Mouse (Mus musculus): ENCODE results near the gene Fbln5. TPM values are rescaled to one million over a fixed set of nuclear protein-coding genes. Genes with fewer than 3 reads are reported as not detected.

Fbln5 gene
- total and polyA plus RNA-seq, 3 experiments: 0.22 TPM; not detected in 2

GRCm38 (mm10) chr12:101782787-101783186 is 36.1 kb downstream of the Fbln5 start:
- no peak for DNase-seq (ENCODE audit: low spot score)
- Histone ChIP-seq H3K4me3 (ENCODE audit: low read depth, low read length) (no peak overlapping the region), H3K4me1 (ENCODE audit: insufficient read depth, low read depth, low read length) (no peaks in the 10 kb centered on the region), H3K36me3 (replicated peaks) (no peaks in the 10 kb centered on the region), H3K27me3 (ENCODE audit: insufficient read depth, low read length) (peaks cover 5% of the 10 kb centered on the region; the same call in 1 of the 2 replicates), H3K9me3 (replicated peaks) (no peaks in the 10 kb centered on the region)
- no peak for ATAC-seq (ENCODE audit: extremely low read depth, insufficient number of reproducible peaks, low FRiP score, poor library complexity, severe bottlenecking)
- no peak for TF ChIP-seq POLR2AphosphoS5 (IDR thresholded peaks at IDR 0.05; ENCODE audit: insufficient replicate concordance, low read depth, low read length)
- TF ChIP-seq CTCF (IDR thresholded peaks at IDR 0.05; ENCODE audit: low read depth, low read length): no peak; the same call in 1 of the 2 replicates
- no peak for TF ChIP-seq GATA1 (IDR thresholded peaks at IDR 0.05; ENCODE audit: borderline replicate concordance, low read length)
- no peak for TF ChIP-seq GATA2 (IDR thresholded peaks at IDR 0.05; ENCODE audit: borderline replicate concordance, low read depth, low read length)
- no peak for TF ChIP-seq TAL1 (conservative IDR thresholded peaks at IDR 0.05; ENCODE audit: low read depth, low read length)

GRCm38 (mm10) chr12:101780915-101781314 is 37.9 kb downstream of the Fbln5 start:
- DNase-seq (ENCODE audit: low spot score) (no peak), ATAC-seq (ENCODE audit: extremely low read depth, insufficient number of reproducible peaks, low FRiP score, poor library complexity, severe bottlenecking) (no peak)
- TF ChIP-seq TAL1 (conservative IDR thresholded peaks at IDR 0.05; ENCODE audit: low read depth, low read length) (no peak), GATA1 (IDR thresholded peaks at IDR 0.05; ENCODE audit: borderline replicate concordance, low read length) (no peak), POLR2AphosphoS5 (IDR thresholded peaks at IDR 0.05; ENCODE audit: insufficient replicate concordance, low read depth, low read length) (no peak), CTCF (IDR thresholded peaks at IDR 0.05; ENCODE audit: low read depth, low read length) (no peak), GATA2 (IDR thresholded peaks at IDR 0.05; ENCODE audit: borderline replicate concordance, low read depth, low read length) (no peak)
- peaks cover 5% of the 10 kb centered on the region; the same call in 1 of the 2 replicates for H3K27me3 ChIP-seq (ENCODE audit: insufficient read depth, low read length)
- no peaks in the 10 kb centered on the region for H3K9me3 ChIP-seq (replicated peaks)
- H3K4me1 ChIP-seq (ENCODE audit: insufficient read depth, low read depth, low read length): no peaks in the 10 kb centered on the region
- no peaks in the 10 kb centered on the region for H3K36me3 ChIP-seq (replicated peaks)
- no peak overlapping the region for H3K4me3 ChIP-seq (ENCODE audit: low read depth, low read length)

- Histone ChIP-seq H3K27me3 (ENCODE audit: insufficient read depth, low read length) (peaks cover 14% of the 10 kb centered on the region), H3K4me1 (ENCODE audit: insufficient read depth, low read depth, low read length) (no peaks in the 10 kb centered on the region), H3K9me3 (replicated peaks) (no peaks in the 10 kb centered on the region), H3K36me3 (replicated peaks) (no peaks in the 10 kb centered on the region), H3K4me3 (ENCODE audit: low read depth, low read length) (no peak overlapping the region)
- TF ChIP-seq CTCF (IDR thresholded peaks at IDR 0.05; ENCODE audit: low read depth, low read length) (no peak), GATA2 (IDR thresholded peaks at IDR 0.05; ENCODE audit: borderline replicate concordance, low read depth, low read length) (no peak)
- no peak for DNase-seq (ENCODE audit: low spot score)
- no peak for ATAC-seq (ENCODE audit: extremely low read depth, insufficient number of reproducible peaks, low FRiP score, poor library complexity, severe bottlenecking)
Observed at GRCm38 (mm10) chr12:101777613-101778325, 41.1 kb downstream of the Fbln5 start.

GRCm38 (mm10) chr12:101776383-101776782 is 42.5 kb downstream of the Fbln5 start:
- Histone ChIP-seq H3K27me3 (ENCODE audit: insufficient read depth, low read length) (peaks cover 14% of the 10 kb centered on the region), H3K4me1 (ENCODE audit: insufficient read depth, low read depth, low read length) (no peaks in the 10 kb centered on the region), H3K4me3 (ENCODE audit: low read depth, low read length) (no peak overlapping the region), H3K9me3 (replicated peaks) (no peaks in the 10 kb centered on the region), H3K36me3 (replicated peaks) (no peaks in the 10 kb centered on the region)
- TF ChIP-seq GATA1 (IDR thresholded peaks at IDR 0.05; ENCODE audit: borderline replicate concordance, low read length) (no peak), GATA2 (IDR thresholded peaks at IDR 0.05; ENCODE audit: borderline replicate concordance, low read depth, low read length) (no peak), TAL1 (conservative IDR thresholded peaks at IDR 0.05; ENCODE audit: low read depth, low read length) (no peak), CTCF (IDR thresholded peaks at IDR 0.05; ENCODE audit: low read depth, low read length) (no peak), POLR2AphosphoS5 (IDR thresholded peaks at IDR 0.05; ENCODE audit: insufficient replicate concordance, low read depth, low read length) (no peak)
- ATAC-seq (ENCODE audit: extremely low read depth, insufficient number of reproducible peaks, low FRiP score, poor library complexity, severe bottlenecking) (no peak), DNase-seq (ENCODE audit: low spot score) (no peak)

GRCm38 (mm10) chr12:101774116-101774515 is 44.7 kb downstream of the Fbln5 start:
- H3K4me3 ChIP-seq (ENCODE audit: low read depth, low read length): no peak overlapping the region
- ATAC-seq (ENCODE audit: extremely low read depth, insufficient number of reproducible peaks, low FRiP score, poor library complexity, severe bottlenecking): no peak
- DNase-seq (ENCODE audit: low spot score): no peak
- H3K27me3 ChIP-seq (ENCODE audit: insufficient read depth, low read length): peaks cover 9% of the 10 kb centered on the region; the same call in 1 of the 2 replicates
- no peaks in the 10 kb centered on the region for H3K36me3 ChIP-seq (replicated peaks)
- H3K4me1 ChIP-seq (ENCODE audit: insufficient read depth, low read depth, low read length): no peaks in the 10 kb centered on the region
- H3K9me3 ChIP-seq (replicated peaks): no peaks in the 10 kb centered on the region
- TF ChIP-seq GATA2 (IDR thresholded peaks at IDR 0.05; ENCODE audit: borderline replicate concordance, low read depth, low read length): no peak
- TF ChIP-seq TAL1 (conservative IDR thresholded peaks at IDR 0.05; ENCODE audit: low read depth, low read length): no peak
- no peak for TF ChIP-seq CTCF (IDR thresholded peaks at IDR 0.05; ENCODE audit: low read depth, low read length)
- TF ChIP-seq GATA1 (IDR thresholded peaks at IDR 0.05; ENCODE audit: borderline replicate concordance, low read length): no peak
- TF ChIP-seq POLR2AphosphoS5 (IDR thresholded peaks at IDR 0.05; ENCODE audit: insufficient replicate concordance, low read depth, low read length): no peak

GRCm38 (mm10) chr12:101772962-101773361 is 45.9 kb downstream of the Fbln5 start:
- DNase-seq (ENCODE audit: low spot score) (no peak), ATAC-seq (ENCODE audit: extremely low read depth, insufficient number of reproducible peaks, low FRiP score, poor library complexity, severe bottlenecking) (no peak)
- TF ChIP-seq POLR2AphosphoS5 (IDR thresholded peaks at IDR 0.05; ENCODE audit: insufficient replicate concordance, low read depth, low read length) (no peak), CTCF (IDR thresholded peaks at IDR 0.05; ENCODE audit: low read depth, low read length) (no peak), TAL1 (conservative IDR thresholded peaks at IDR 0.05; ENCODE audit: low read depth, low read length) (no peak), GATA2 (IDR thresholded peaks at IDR 0.05; ENCODE audit: borderline replicate concordance, low read depth, low read length) (no peak)
- Histone ChIP-seq H3K9me3 (replicated peaks) (no peaks in the 10 kb centered on the region), H3K36me3 (replicated peaks) (no peaks in the 10 kb centered on the region), H3K27me3 (ENCODE audit: insufficient read depth, low read length) (peaks cover 11% of the 10 kb centered on the region; the same call in 1 of the 2 replicates), H3K4me3 (ENCODE audit: low read depth, low read length) (no peak overlapping the region), H3K4me1 (ENCODE audit: insufficient read depth, low read depth, low read length) (no peaks in the 10 kb centered on the region)
